Mouse (Mus musculus) brain, adult 2 months (tissue): ENCODE measurements around the gene Siva1.

Source experiments
- DNase-seq: peaks from one replicate; pipeline ENCODE4 v3.0.0; 2011; ENCODE audit warnings: low read depth, low spot score

Siva1 gene

GRCm38 (mm10) chr12:112677943-112678554 lies 33.6 kb downstream of the Siva1 start:
- no peak for DNase-seq

GRCm38 (mm10) chr12:112678555-112679026 lies 34.1 kb downstream of the Siva1 start, which contains the start of gene Zbtb42:
Gene Zbtb42, plus strand, starts transcription at chr12:112678828.
- DNase-seq = no peak

GRCm38 (mm10) chr12:112679027-112679996 lies 34.8 kb downstream of the Siva1 start:
- DNase-seq = no peak

DNA sequence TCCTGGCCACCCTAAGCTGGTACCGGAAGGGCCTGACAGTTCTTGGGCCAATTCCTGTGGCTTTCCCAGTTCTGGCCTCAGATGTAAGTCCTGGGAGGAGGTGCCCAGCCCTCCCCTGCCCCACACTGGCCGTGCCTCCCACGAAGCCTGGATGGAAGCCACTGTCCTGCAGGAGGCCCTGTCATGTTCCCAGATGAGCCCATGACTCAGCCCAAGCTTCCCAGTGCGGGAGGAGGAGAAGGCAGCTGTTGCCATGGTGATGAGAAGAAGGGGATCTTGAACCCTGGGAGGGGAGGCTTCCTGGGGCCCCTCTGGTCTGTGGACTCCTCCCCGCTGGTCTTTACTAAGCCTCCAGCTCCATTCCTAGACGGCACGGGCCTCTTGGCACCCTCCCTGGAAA lies 38.9 kb downstream of the Siva1 start:
- DNase-seq = peak; percentile 73

DNA sequence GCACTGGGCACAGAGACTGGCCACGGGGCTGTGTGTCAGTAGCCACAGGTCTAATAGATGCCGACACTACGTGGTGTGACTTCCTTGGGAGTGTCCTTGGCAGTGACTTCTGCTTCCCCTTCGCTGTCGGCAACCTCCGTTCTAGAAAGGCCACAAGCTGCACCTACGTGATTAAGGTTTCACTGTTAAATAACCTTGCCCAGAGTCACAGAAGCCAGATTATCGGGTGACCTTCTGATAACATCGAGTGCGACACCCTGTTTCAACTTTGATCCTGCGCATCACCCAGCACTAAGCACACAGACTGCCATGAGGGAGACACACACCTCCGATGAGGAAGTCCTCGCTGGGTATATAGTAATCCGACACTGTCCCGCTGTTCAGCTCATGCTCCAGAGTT lies 44.0 kb downstream of the Siva1 start:
- DNase-seq = no peak

DNA sequence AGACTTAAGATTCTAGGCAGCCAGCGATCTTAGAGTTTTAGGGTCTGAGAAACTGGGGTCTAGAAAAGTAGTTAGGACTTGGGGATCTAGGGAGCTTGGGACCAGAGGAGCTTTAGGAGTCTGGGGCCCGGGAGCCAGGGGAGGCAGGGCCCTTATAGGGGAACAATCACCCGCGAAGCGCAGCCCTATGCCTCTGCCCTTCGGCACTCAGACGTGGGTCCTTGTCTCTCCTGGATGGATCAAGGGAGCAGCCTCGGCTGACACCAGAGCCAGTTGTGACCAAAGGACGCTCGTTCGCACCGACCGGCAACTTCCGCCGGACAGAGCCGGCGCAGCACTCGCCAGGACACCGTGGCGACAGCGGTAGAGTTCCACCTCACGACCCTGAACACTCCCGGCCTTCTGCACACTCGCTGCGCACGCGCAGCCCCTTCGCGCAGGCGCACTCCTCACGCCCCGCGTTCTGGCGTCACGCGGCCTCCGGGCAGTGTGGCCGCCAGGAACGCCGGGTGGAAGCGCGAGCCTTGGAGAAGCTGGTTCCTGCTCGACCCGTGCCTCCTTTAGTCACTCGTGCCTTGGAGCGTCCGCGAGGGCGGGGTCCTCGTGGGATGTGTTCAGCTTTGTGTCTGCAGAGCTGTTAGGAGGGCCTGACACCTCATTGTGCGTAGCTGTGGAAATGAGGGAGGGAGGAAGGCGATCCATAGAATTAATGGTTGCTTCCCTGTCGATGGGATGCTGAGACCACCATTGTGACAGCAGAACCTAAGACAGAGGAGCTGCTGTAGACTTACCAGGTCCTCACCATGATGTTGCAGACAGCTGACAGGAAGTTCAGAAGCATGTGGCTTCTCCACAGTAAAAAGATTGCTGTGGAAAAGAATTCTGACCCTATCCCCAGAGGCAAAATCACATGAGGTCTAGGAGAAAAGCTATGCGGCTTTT lies 49.0 kb downstream of the Siva1 start:
- peak; percentile 98 for DNase-seq

- DNase-seq = no peak
These were observed 49.6 kb downstream of the Siva1 start for GRCm38 (mm10) chr12:112694127-112694475.

GRCm38 (mm10) chr12:112696806-112697425 lies 52.4 kb downstream of the Siva1 start:
- no peak for DNase-seq
